Mouse (Mus musculus) heart, postnatal 25 days (tissue): Measurements from ENCODE around the gene Ghr. TPM values are rescaled to one million over a fixed set of nuclear protein-coding genes. Genes with fewer than 3 reads are reported as not detected.

ENCODE experiments used
- DNase-seq: peaks from one replicate; pipeline ENCODE4 v3.0.0; 2022; ENCODE audit warnings: low spot score
- intact Hi-C: fragments of 180-260 bp; cut with DNase I; formaldehyde crosslinking; loops from one replicate; pipeline ENCODE4 v1.15.1; 2025
- total RNA-seq, 2 experiments: library from RNA; stranded (reverse); gene quantifications; 2 replicates each; pipeline ENCODE4 v1.2.3; 2021

Ghr gene
- total RNA-seq: 100 to 1,000 TPM; 155 to 168 TPM

DNA sequence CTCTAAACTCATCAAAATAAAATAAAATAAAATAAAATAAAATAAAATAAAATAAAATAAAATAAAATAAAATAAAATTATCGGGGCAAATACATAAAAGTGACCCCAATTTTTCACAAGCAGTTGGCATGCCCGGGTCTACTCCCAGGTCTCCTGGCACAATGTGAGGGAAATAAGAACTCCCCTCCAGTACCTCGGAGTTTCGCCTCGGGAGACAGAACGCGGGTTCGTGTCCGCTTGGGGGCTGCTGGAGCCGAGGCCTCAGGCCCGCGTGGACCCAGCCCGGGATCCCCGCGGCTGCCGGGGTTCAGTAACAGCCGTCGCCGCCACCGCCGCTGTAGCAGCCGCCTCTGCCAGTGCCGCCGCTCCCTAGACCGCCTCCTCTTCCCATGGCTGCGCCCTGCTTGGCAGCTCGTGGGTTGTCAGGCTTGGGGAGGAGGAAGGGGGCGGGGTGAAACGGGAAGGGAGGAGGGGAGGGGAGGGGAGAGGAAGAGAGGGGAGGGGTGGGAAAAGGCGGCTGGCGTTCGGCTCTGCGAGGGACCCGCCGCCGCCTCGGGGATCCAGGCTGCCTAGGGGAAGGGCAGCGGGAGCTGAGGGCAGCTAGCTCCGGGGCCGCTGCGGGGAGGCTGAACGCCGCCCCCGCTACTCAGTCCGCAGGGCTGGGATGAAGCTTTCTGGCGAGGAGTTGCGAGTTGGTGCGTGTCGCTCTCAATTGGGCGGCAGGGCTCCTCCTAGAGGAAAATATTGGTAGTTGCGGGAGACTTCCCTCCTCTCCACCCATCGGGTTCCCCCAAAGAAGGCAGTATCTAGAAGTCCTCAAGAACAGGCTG is at the start of gene Ghr:
TSS of gene Ghr (minus strand) at position 686 of the 830 bp plus-strand sequence.
- intact Hi-C loops: loop anchor here (1.0 to 10.0 kb wide), 4 partner anchors 76 to 378 kb away; no protein-coding TSS in a partner anchor
- peak; percentile 79 for DNase-seq

DNA sequence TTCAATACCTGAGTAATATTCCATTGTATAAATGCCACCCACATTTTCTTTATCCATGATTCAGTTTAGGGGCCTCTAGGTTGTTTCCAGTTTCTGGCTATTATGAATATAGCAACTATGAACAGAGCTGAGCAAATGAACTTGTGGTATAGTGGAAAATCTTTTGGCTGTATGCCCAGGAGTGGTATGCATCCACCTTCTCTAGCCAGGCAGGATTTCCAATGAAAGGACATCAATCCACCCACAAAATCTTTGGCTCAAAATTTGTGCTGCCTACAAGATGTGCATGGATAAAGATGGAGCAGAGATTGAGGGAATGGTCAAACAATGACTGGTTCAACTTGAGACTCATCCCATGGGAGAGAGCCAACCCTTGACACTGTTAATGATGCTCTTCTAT is 39.5 kb upstream of the Ghr start:
- no peak for DNase-seq
- intact Hi-C loops: no loop called here

DNA sequence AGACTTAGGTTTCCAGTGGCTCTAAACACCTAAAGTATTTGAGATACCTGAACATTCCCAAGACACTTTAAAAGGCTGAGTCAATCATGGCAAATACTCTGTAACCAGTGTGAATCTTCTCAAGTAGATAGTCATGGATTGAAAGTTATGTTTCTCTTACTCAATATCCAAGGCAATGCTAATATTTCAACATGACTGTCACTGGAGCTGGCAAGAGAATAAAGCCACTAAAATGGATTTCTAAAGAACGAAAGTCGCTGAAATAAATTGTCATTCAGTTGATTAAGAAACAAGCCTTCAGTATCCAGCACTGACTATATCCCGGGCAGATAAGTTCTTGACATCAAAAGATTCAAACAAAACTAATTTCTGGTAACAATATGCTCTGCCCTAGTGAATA is 37.1 kb upstream of the Ghr start:
- no peak for DNase-seq
- intact Hi-C loops: no loop called here

DNA sequence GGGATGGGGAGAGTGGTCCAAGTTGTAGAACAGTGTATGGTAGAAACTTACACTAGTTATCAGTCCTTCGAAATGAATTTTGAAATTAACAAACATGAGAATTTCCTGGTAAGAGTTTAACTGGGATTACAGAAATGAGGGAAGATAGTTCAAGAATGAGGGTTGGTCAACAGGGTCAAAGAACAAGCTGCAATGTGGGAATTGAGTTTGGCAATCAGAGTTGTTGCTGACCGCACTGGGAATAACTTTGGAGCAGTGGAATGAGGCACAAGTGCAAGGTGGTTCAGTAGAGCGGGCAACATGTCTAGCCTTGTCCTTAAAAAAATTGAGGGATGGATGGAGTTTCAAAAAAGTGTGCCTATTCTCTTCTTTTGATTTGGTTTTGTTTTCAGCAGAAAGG is 35.0 kb upstream of the Ghr start:
- intact Hi-C loops: no loop called here
- DNase-seq: no peak

GRCm38 (mm10) chr15:3611961-3612360 is 28.7 kb upstream of the Ghr start:
- no peak for DNase-seq
- intact Hi-C loops: no loop called here

DNA sequence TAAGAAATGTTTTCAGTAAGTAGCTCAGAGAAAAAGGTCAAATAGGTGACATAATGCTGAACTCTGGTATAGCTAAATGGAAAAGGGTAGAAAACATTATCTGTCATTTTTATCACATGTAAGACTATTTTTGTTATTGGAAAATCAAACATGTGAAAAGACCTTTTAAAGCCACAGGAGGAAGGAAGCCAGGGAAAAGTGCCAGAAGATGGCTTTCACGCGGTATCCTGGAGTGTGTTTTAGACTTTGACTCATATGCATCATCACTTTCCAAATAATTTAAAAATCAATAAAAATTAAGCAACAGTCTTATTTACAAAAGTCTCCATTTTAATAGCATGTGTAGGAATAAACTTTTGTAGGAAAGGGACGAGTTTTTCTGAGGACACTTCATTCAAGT is 24.7 kb upstream of the Ghr start:
- no peak for DNase-seq
- intact Hi-C loops: no loop called here

DNA sequence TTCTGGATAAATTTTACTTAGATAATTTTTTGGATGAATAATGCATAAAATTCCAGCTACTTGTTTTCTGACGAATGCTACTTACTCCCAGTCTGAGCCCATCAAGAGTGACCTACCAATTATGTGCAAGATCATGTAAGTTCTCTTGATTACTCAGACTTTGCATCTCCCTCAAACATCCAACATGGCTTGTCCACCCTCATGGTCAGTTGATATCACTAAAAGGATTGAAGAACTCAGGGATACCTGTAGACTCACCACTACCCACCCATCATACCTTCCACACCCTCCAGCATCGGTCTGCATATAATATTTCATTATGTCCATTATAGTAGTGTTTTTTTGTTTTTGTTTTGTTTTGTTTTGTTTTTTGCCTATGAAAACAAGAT is 18.8 kb upstream of the Ghr start:
- DNase-seq: no peak
- intact Hi-C loops: no loop called here

GRCm38 (mm10) chr15:3601422-3602097 is 18.3 kb upstream of the Ghr start:
- intact Hi-C loops: no loop called here
- no peak for DNase-seq

- intact Hi-C loops: loop anchor here (10.0 kb wide), 1 partner anchor 383 kb away; no protein-coding TSS in a partner anchor
- DNase-seq: no peak
Observed at GRCm38 (mm10) chr15:3587879-3588278, 4.6 kb upstream of the Ghr start.

- DNase-seq: no peak
- intact Hi-C loops: loop anchor here (5.0 to 10.0 kb wide), 2 partner anchors 77 to 380 kb away; no protein-coding TSS in a partner anchor
Observed at GRCm38 (mm10) chr15:3584361-3584760, 1.1 kb upstream of the Ghr start.

DNA sequence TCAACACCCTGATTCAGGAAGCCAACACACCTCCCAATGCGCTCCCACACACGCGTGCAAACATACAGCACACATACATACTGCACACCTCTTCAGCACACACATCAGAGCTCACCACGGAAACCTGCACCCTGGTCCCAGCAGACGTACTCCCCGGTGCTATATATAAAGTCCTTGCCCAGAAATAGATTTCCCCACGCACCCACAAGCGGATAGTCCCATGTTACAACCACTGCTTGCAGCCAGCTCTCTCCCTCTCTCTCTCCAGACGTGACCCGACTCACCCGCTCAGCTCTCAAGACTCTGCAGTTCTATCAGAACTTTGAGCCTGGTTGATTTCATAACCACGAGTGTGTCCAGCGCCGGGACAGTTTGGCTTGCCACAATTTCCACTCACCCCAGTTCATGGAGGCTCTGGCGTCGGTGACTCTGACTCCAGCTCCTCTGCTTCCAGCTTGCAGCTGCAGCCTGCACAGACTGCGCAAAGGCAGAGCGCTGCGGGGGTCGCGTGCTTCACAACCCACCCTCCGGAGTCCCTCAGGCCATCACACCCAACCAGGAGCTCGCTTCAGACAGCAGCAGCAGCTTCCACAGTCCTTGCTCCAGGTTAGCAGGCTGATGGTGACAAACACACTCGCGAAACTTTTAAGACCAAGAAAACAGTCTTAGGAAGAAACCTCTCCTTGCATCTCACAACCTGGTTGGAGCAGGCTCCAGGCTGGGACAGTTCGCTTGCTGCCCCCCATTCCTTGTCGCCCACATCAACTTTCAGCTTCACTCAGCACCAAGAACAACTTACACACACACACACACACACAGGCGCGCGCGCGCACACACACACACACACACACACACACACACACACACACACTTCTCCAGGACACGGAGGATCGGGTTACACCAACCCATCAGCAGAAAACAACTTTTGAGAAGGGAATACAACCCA is 1.2 kb downstream of the Ghr start:
- intact Hi-C loops: loop anchor here (2.0 to 10.0 kb wide), 3 partner anchors 75 to 377 kb away; no protein-coding TSS in a partner anchor
- DNase-seq: peak; percentile 48

GRCm38 (mm10) chr15:3581337-3581736 is 2.0 kb downstream of the Ghr start:
- intact Hi-C loops: loop anchor here (5.0 to 10.0 kb wide), 2 partner anchors 74 to 377 kb away; no protein-coding TSS in a partner anchor
- DNase-seq: no peak

DNA sequence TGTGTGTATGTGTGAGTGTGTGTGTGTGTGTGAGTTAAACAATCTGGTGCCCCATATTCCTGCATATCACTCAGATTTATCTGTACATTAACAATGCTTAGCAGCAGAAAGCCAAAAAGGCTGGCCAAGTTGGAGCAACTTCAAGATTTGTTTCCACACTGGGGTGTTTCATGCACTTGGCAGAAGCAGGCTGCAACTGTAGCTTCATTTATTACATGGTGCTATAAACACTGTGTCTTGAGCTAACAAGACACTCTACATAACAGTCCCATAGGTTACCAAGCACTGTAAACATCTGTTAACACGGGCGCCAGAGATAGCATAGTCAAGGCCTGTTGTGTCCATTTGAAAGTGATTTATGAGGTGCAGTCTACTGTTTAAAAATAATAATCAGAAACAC is 3.1 kb downstream of the Ghr start:
- intact Hi-C loops: loop anchor here (5.0 to 10.0 kb wide), 2 partner anchors 73 to 375 kb away; no protein-coding TSS in a partner anchor
- no peak for DNase-seq

DNA sequence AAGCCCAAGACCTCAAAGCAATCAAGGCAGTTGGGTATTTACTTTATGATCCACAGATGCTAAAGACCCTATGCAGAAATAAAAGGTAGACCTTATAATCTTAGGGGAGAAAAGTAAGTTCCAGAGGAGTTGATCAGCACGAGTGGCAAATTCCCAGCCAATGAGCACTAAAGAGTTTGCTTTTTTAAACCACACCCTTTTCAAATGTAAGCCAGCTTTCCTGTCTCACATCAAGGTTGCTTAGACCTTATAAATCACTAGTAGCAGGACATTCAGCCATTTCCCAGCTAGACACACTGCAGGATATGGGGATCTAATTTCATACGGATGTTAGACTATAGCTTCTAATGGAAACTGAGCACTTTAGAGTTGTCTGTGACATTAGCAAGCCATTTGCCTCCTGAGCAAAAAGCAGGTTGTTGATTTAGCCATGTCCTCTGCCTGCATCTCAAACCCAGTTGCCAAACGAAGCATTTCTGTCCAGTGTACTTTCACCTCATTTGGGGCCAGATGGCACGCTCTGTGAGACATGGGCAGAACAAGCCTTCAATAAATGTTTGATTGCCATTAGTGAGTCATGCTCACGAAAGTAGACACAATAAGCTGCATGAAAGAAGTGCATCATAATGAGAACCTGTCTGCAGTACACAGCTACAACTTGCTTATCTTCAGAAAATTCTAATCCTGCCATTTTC is 4.9 kb downstream of the Ghr start:
- DNase-seq: no peak
- intact Hi-C loops: no loop called here

GRCm38 (mm10) chr15:3569178-3569903 is 14.0 kb downstream of the Ghr start:
- intact Hi-C loops: no loop called here
- no peak for DNase-seq

DNA sequence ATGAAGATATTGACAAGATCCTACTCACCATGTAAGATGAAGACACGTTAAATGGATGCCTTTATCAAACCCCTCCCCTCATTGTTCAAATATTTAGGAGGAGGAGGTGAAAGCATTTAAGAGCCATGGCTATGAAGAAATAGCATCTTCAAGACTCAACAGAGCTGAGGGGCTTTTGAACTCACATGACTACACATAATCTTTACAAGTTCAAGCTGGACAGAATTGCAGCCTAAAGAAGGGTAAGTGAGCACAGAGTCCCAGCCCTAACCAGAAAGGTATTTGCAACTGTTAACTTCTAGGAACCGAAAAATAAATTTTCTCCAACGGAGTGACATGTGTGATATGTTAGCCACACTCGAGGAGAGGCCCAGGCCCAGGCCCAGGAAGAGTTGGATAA is 18.7 kb downstream of the Ghr start:
- intact Hi-C loops: no loop called here
- DNase-seq: no peak

DNA sequence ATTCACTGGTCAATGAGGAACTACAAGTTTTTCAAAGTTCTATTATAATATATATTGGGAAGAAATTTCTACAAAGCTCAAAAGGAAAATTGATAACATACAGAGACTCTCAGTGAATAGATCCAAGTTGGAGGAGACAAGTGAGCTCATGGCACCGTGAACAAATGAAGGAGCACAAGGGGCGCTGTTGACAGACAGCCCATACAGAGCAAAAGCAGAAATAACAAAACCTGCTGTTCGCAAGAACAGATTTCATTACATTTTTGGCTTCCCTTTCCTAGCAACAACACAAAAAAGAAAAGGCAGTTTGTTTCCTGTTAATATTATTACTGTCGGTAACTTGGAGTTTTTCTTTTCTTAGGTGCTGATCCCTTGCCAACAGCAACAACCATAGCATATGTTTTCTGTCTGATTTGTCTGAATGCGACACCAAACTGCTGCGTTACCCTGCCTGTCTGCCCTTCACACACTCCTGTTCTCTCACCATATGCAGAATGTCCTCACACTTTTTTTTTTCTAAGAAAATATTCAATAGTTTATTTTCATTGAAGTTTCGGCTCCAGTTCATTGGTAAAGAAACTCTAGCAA is 19.3 kb downstream of the Ghr start:
- DNase-seq: no peak
- intact Hi-C loops: no loop called here

DNA sequence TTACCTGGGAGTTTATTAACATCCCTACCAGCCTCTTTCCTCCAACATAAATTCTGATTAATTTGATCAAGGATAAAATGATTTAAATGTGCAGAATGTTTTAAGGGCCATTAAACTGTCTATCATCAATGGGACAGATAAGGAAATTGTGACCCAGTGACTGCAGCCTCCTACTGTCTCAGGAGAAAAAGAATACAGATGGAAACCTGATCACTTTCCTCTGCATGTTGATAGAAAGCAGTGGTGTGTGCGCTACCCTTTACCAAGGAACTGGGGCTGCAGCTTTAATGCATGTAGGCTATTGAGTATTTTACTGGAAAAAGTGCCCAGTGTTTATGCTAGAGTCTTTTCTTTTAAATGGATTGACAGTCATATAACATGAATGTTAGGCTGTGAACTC is 19.8 kb downstream of the Ghr start:
- DNase-seq: no peak
- intact Hi-C loops: no loop called here
